Mouse (Mus musculus) small intestine, adult 10 weeks (tissue): ENCODE results near the gene Olfr804. TPM values are rescaled to one million over a fixed set of nuclear protein-coding genes. Genes with fewer than 3 reads are reported as not detected.

Experiments
- polyA plus RNA-seq: library from polyadenylated mRNA; stranded (reverse); fragments of 350-450 nt; fragmentation: Illumina TruSeq; extraction: RNeasy Lipid Tissue Mini Kit (QIAGEN cat#74804); gene quantifications from one replicate; pipeline ENCODE4 v1.2.3, GENCODE M21; 2014; ENCODE audit warnings: low replicate concordance

Olfr804 gene
- not detected for polyA plus RNA-seq

GRCm38 (mm10) chr10:129702910-129703309 lies at the start of gene Olfr804:
Gene Olfr804, plus strand, starts transcription at chr10:129703210.

GRCm38 (mm10) chr10:129657394-129657793 lies 45.6 kb upstream of the Olfr804 start, which contains the start of gene Olfr800:
Gene Olfr800, plus strand, starts transcription at chr10:129657694.

GRCm38 (mm10) chr10:129673765-129674164 lies 29.2 kb upstream of the Olfr804 start, which contains the start of gene Olfr801:
Gene Olfr801, minus strand, starts transcription at chr10:129673865.

GRCm38 (mm10) chr10:129688069-129688468 lies 14.9 kb upstream of the Olfr804 start, which contains the start of gene Olfr802:
Gene Olfr802, minus strand, starts transcription at chr10:129688169.

GRCm38 (mm10) chr10:129694186-129694585 lies 8.8 kb upstream of the Olfr804 start, which contains the start of gene Olfr803:
Gene Olfr803, minus strand, starts transcription at chr10:129694286.

GRCm38 (mm10) chr10:129729275-129729674 lies 26.3 kb downstream of the Olfr804 start, which contains the start of gene Olfr805:
Gene Olfr805, minus strand, starts transcription at chr10:129729375.

GRCm38 (mm10) chr10:129741821-129742220 lies 38.8 kb downstream of the Olfr804 start, which contains the start of gene Olfr806:
Gene Olfr806, minus strand, starts transcription at chr10:129741921.

GRCm38 (mm10) chr10:129757693-129758092 lies 54.7 kb downstream of the Olfr804 start, which contains the start of gene Olfr807:
Gene Olfr807, minus strand, starts transcription at chr10:129757793.

Other genes with a start within 250 kb of the Olfr804 start
- gene Olfr787, start 241.3 kb upstream of the Olfr804 start, polyA plus RNA-seq = not detected
- not detected for gene Olfr788, start 232.2 kb upstream of the Olfr804 start, polyA plus RNA-seq
- gene Olfr789, start 218.5 kb upstream of the Olfr804 start, polyA plus RNA-seq = not detected
- not detected for gene Olfr790, start 204.7 kb upstream of the Olfr804 start, polyA plus RNA-seq
- gene Olfr791, start 181.4 kb upstream of the Olfr804 start, polyA plus RNA-seq = not detected
- not detected for gene Olfr792, start 164.0 kb upstream of the Olfr804 start, polyA plus RNA-seq
- gene Olfr794, start 135.6 kb upstream of the Olfr804 start, polyA plus RNA-seq = not detected
- gene Olfr796, start 90.6 kb upstream of the Olfr804 start, polyA plus RNA-seq = not detected
- gene Olfr798, start 75.3 kb upstream of the Olfr804 start, polyA plus RNA-seq = not detected
- not detected for gene Olfr799, start 65.7 kb upstream of the Olfr804 start, polyA plus RNA-seq
- gene Olfr800, start 45.5 kb upstream of the Olfr804 start, polyA plus RNA-seq = not detected
- gene Olfr801, start 29.3 kb upstream of the Olfr804 start, polyA plus RNA-seq = not detected
- gene Olfr802, start 15.0 kb upstream of the Olfr804 start, polyA plus RNA-seq = not detected
- not detected for gene Olfr803, start 8.9 kb upstream of the Olfr804 start, polyA plus RNA-seq
- gene Olfr805, start 26.2 kb downstream of the Olfr804 start, polyA plus RNA-seq = not detected
- not detected for gene Olfr806, start 38.7 kb downstream of the Olfr804 start, polyA plus RNA-seq
- gene Olfr807, start 54.6 kb downstream of the Olfr804 start, polyA plus RNA-seq = not detected
- not detected for gene Olfr808, start 62.3 kb downstream of the Olfr804 start, polyA plus RNA-seq
- not detected for gene Olfr809, start 71.4 kb downstream of the Olfr804 start, polyA plus RNA-seq
- not detected for gene Olfr810, start 91.7 kb downstream of the Olfr804 start, polyA plus RNA-seq
- gene Olfr811, start 101.2 kb downstream of the Olfr804 start, polyA plus RNA-seq = not detected
- not detected for gene Olfr812, start 142.9 kb downstream of the Olfr804 start, polyA plus RNA-seq
- not detected for gene Olfr813, start 152.2 kb downstream of the Olfr804 start, polyA plus RNA-seq
- gene Olfr814, start 176.6 kb downstream of the Olfr804 start, polyA plus RNA-seq = not detected
- not detected for gene Olfr815, start 202.7 kb downstream of the Olfr804 start, polyA plus RNA-seq
- gene Olfr816, start 212.4 kb downstream of the Olfr804 start, polyA plus RNA-seq = not detected
- gene Olfr818, start 245.9 kb downstream of the Olfr804 start, polyA plus RNA-seq = not detected